Mouse (Mus musculus) stomach, postnatal 0 days (tissue): ENCODE measurements around the gene Pif1.
A peak's percentile ranks its signal among the peaks of the same experiment; 100 is the strongest.

Experiments
- CTCF ChIP-seq: IDR thresholded peaks from 2 replicates; pipeline ENCODE4 v1.5.1; 2016; ENCODE audit warnings: antibody characterized with exemption, low read depth, mild to moderate bottlenecking, moderate library complexity
- EP300 ChIP-seq: optimal IDR thresholded peaks from 2 replicates; pipeline ENCODE3; 2016; ENCODE audit warnings: antibody characterized with exemption

DNA sequence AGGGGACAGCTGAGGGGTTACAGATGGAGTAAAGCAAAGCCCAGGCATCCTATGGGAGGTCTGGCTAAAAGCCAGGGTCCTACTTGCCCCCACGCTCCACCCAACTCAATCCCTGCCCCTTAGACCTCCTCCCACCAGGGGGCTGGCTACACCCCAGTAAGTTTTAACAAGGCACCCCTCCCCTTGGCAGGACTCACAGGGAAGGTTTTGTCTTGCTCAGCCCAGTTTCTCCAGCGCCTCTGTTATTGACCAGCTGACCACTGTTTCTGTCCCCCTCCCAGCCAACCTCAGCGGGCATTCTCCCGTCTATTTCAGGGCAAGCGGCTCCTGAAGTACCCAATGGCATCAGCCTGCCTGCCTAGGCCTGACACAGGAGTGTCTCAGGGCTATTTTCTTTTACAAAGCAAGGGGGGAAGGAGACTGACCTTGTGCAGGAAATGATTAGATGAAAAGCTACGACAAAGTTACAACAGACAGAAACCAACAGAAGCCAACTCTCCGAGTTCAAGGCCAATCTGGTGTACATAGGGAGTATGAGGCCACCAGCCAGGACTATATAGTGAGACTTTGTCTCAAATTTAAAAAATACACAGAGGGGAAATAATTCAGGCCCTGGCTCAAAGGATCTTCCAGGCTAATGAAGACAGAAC is 10.0 kb upstream of the Pif1 start:
- TF ChIP-seq EP300 = no peak
- TF ChIP-seq CTCF = peak; percentile 34; the same call in 1 of the 2 replicates
